Mouse (Mus musculus) kidney, postnatal 25 days (tissue): Measurements from ENCODE around the gene Hhat.

Source experiments
- DNase-seq, 2 experiments: peaks; one replicate each; pipeline ENCODE4 v3.0.0; 2021; ENCODE audit warnings: mixed read lengths in 2 of 2

Gene Hhat

GRCm38 (mm10) chr1:192741896-192742295, 29.1 kb downstream of the Hhat start:
- no peak for DNase-seq

GRCm38 (mm10) chr1:192736524-192736923, 34.5 kb downstream of the Hhat start:
- DNase-seq: peak in 1 of 2 experiments; percentile 30

- peak; percentile 35 to 61 for DNase-seq
Measured at GRCm38 (mm10) chr1:192736002-192736426, 35.0 kb downstream of the Hhat start.

GRCm38 (mm10) chr1:192730517-192730916, 40.5 kb downstream of the Hhat start:
- peak; percentile 5 to 12 for DNase-seq

GRCm38 (mm10) chr1:192726996-192727624, 43.9 kb downstream of the Hhat start:
- DNase-seq: peak; percentile 31 to 46

GRCm38 (mm10) chr1:192722147-192722546, 48.9 kb downstream of the Hhat start:
- peak; percentile 66 to 84 for DNase-seq

GRCm38 (mm10) chr1:192720156-192720555, 50.9 kb downstream of the Hhat start:
- no peak for DNase-seq

- DNase-seq: peak; percentile 48 to 81
Measured at GRCm38 (mm10) chr1:192711779-192712348, 59.2 kb downstream of the Hhat start.

GRCm38 (mm10) chr1:192700339-192701073, 70.5 kb downstream of the Hhat start:
- DNase-seq: no peak

DNA sequence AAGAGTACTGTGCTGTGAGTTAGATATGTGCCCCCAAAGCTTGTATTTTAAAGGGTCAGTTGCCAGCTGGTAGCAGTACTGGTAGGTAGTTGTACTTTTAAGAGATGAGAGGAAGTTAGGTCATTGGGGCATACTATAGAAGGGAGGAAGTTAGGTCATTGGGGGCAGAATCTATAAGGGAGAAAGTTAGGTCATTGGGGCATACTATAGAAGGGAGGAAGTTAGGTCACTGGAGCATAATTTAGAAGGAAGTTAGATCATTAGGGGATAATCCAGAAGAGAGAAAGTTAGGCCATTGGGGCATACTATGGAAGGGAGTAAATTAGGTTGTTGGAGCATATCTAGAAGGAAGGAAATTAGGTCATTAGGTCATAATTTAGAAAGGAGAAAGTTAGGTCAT, 71.9 kb downstream of the Hhat start:
- DNase-seq: no peak

- DNase-seq: peak; percentile 7 to 44
Measured at GRCm38 (mm10) chr1:192696371-192696863, 74.6 kb downstream of the Hhat start.

GRCm38 (mm10) chr1:192693644-192694043, 77.4 kb downstream of the Hhat start:
- DNase-seq: no peak

GRCm38 (mm10) chr1:192692982-192693381, 78.0 kb downstream of the Hhat start:
- DNase-seq: no peak

DNA sequence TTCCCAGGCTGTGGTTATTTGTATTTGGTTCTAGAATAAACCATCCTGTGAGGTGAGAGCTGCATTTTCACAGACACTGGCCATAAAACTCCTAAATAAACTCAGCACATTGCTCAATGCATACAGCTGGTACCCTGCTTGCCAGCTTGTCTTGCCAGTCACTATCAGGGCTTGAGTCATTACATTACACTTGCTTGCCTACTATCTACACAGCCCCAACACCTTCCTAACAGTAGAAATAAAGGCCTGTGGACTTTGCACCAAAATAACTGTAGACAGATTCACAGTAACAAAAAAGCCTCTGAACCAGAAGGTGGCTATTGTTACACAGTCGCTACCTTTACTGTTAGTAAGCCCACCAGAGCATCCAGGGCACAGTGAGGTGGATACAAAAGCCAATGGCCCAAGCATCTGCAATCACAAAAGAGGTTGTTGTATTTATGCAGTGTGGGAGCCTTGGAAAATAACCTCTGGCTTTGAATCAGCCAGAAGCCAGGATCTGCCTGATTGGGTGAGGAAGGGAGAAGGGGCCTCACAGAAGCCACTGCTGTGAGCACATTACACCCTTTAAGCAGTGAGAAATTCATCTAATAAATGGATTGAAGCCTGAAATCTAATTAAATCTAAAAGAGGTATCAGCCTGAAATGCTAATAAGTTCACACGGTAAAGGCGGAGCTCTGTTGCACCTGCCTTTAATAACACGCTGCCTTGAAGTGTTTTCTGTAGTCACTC, 88.6 kb downstream of the Hhat start:
- DNase-seq: no peak

- DNase-seq: no peak
Measured at GRCm38 (mm10) chr1:192677236-192677635, 93.8 kb downstream of the Hhat start.

GRCm38 (mm10) chr1:192663608-192664007, 107.4 kb downstream of the Hhat start:
- DNase-seq: no peak

DNA sequence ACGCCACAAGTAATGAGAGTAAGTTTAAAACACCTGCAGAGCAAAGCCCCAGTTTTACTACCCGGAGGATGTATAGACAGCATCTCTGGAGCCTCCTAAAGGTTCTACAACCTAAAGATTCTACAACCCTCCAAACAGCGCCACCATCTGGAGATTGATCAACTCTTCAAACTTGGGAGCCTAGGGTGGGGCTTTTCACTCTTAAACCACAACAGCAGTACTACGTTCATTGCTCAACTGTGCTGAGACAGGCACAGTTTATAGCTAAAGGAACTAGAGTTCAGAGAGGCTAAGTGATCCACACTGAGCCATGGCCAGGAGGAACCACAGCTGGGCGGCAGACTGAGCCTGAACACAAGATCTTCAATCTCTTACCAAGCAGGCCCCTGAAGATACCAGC, 107.9 kb downstream of the Hhat start:
- no peak for DNase-seq

DNA sequence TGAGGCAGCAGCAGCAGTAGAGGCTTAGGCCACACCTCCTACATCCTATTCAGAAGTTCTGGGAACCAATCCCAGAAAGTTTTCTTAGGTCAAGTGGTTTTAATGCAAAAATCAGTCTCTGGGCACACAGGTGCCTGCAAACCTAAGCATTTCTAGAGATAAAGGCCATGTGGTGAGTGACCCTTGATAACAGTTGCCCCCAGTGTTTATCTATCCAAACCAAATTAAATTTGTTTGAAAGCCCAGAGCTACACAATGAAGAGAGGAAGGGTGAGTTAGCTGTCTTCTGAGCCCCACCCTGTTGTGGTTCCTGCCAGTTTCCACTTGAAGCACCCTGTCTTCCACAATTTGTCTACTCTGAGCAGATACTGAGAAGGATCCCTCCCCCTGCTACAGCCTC, 109.4 kb downstream of the Hhat start:
- no peak for DNase-seq

- DNase-seq: no peak
Measured at GRCm38 (mm10) chr1:192657417-192657816, 113.6 kb downstream of the Hhat start.

DNA sequence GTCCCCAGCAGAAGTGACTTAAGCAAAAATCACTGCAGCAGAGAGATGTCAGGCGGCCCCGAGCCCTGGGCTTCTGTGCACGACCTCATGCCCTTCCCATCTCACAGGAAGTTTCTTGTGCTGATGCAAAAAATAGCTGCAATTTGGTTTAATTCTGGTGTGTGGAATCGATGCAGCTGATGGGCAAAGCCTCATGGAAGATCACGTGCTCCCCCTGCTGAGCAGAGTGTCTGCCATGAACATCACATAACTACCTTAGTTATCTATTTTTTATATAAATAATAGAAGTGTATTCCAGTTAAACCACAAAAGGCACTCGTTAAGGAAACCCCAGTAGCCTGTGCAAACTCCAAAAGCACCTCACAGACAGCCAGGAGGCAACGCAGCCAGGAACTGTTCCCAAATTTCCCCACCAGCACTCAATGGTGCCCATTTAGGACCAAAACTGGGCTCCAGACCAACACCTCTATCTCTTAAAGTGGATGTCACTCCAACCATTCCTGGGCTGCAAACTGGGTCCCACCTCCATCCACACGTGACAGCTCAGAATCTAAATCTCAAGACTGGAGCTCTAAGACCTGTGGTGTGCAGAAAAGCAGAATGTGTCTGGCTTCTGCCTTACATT, 118.9 kb downstream of the Hhat start:
- peak in 1 of 2 experiments; percentile 18 for DNase-seq

GRCm38 (mm10) chr1:192650586-192650985, 120.4 kb downstream of the Hhat start:
- DNase-seq: no peak

DNA sequence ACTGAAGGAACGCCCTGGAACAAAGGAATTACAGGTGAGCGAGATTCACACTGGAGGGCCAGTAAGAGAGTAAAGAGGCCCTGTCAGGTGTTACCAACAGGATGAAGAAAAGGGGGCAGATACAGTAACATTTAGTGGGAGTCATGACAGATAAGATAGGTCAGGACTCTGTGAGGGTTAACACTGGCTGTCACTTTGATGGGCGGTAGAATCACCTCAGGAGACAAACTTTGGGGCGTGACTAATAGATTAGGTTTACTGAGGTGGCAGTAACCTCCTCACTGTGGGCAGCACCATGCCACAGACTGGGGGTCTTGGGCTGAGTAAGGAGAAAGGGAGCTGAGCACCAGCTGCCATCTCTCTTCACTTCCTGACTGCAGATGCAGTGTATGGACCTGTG, 121.0 kb downstream of the Hhat start:
- DNase-seq: no peak

DNA sequence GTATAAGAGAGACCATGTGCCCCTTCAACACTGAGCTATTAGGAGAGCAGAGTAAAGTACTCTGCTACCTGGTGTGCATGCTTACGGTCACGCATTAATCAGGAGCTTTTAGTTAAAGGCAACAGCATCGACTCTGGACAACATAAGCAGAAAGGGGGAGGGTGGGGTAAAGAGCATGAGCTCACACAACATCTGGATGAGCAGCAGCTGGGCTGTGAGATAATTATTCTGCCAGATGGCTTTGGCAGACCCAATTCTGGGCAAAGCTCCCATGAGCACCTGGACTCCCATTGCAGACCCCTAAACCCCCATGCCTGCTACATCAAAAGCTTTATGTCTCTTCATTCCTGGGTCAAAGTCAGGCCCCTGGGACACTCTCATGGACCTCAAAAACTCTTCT, 121.8 kb downstream of the Hhat start:
- no peak for DNase-seq
